Mouse (Mus musculus): ENCODE results near the gene Sbf2.

The Sbf2 gene

GRCm38 (mm10) chr7:110270455-110270854, 344.3 kb downstream of the Sbf2 start:
- DNase-seq, result no peak

DNA sequence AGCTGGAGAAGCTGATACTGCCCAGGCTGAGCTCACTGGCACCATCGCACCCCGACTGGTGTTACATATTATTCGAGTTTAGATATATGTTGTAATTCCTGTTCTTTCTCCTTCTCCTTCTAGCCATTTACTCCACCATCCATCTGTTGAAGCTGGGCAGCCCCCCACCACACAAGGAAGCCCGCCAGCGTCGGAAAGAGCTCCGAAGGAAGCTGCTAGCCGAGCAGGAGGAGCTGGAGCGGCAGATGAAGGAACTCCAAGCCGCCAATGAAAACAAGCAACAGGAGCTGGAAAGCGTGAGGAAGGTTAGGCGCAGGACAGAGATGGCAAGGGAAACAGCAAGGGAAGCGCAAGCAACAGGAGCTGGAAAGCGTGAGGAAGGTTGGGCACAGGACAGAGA, 344.9 kb downstream of the Sbf2 start:
- no peak for DNase-seq

DNA sequence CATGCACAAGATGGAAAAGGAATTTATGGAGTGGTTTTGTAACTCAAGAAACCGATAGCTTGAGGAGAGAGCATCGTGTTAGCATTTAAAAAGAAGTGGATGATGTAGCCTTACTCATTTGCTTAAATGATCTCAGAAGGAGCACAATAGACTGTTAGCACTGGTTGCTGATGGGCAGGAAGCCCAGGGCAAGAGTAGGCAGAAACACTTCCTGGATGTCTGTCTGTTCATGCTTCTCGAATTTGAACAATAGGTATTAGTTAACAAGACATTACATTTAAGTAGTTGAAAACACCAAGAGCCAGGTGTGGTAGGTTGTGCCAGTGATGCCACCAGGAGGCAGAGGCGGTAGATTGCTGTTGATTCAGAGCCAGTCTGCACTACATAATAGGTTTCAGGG, 346.2 kb downstream of the Sbf2 start:
- DNase-seq, result no peak

GRCm38 (mm10) chr7:110267994-110268393, 346.7 kb downstream of the Sbf2 start:
- no peak for DNase-seq

DNA sequence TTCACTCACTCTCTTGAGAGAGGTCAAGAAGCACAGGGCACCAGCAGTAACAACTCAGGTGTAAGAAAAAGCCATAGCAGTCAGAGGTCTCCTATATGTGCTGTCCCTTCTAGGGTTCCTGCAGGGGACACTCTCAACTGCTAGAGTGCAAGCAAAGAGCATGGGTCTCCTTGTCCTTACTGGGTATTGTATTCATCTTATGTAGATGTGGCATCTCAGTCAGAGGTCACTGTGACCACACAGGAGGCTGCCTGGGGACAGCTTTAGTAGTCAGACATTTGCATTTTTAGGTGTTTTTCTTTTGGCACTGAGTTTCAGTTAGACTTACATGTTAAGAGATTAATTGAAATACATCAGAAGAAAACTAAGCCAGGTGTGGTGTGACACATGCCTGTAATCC, 347.7 kb downstream of the Sbf2 start:
- DNase-seq, result no peak

DNA sequence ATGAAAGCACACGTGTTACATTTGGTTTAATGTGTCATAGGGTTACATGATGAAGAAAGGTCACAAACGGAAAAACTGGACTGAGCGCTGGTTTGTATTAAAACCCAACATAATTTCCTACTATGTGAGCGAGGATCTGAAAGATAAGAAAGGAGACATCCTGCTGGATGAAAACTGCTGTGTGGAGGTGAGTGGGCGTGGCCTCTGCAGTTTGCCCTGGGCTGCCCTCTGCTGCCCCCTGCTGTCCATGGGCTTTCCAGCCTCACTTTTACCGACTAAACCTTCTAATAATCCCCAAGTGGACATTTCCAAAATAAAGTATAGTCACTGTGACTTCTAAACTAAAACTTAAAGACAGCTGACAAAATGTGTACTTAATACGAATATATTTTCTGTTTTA, 348.9 kb downstream of the Sbf2 start:
- peak; percentile 96 for DNase-seq

DNA sequence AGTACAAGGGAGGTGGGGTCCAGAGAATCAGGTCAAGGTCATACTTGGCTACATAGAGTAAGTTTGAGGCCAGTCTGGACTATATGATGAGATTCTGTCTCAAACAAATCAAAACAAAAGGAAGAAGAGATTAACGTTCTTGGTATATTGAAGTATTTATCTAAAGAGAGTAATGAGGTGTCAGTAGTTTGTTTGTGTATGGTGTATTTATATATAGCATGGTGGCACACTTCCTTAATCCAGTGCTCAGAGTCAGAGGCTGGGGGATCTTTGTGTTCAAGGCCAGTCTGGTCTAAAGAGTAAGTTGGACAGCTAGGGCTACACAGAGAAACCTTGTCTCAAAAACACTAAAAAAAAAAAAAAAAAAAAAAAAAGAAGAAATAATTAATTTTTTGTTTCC, 351.2 kb downstream of the Sbf2 start:
- no peak for DNase-seq

GRCm38 (mm10) chr7:110262661-110263060, 352.1 kb downstream of the Sbf2 start:
- no peak for DNase-seq

GRCm38 (mm10) chr7:110261807-110262206, 352.9 kb downstream of the Sbf2 start:
- no peak for DNase-seq

DNA sequence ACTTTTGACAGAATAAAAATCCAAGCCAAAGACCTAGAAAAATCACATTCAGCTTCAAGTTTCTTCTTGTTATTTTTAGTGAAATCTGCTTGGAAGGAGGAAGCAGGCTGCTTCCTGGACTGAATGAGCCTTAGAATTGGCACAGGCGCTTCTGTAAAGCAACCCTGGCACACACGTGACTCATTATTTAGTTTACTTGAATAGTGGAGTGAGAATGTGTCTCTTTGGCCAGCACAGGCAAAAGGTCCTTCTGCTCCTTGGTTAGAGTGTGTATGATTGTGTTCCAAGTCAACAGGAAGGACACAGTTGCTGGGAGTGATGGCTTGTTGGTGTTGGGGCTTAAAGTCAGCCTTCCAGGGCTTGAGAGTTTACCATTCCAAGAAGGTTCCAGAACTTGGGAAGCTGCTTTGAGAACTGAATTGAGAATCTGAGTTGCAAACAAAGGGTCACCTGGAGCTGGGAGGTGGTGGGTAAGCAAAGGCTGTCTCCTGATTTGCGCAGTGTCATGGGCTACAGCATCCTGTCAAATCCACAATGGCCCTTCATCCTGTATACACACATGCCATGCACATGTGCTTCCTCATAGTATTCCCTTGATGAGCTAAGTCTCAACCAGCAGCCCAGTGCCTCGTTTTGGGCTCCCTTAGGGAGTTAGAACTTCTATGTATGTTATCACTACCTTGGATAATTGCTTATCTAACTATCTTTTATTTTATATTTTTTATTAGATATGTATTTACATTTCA, 354.6 kb downstream of the Sbf2 start:
- peak; percentile 69 for DNase-seq

GRCm38 (mm10) chr7:110258196-110258950, 356.3 kb downstream of the Sbf2 start:
- no peak for DNase-seq

All from lung, postnatal 14 days (tissue).